Mouse (Mus musculus) midbrain, embryonic 12.5 days (tissue): ENCODE measurements around the gene Alkbh2. TPM values are rescaled to one million over a fixed set of nuclear protein-coding genes. Genes with fewer than 3 reads are reported as not detected.

Source experiments
- ATAC-seq: fragments of 200-750 bp; cut with Nextera tagmentation; 2 replicates; pipeline ENCODE4 v1.8.0; 2017; ENCODE audit warnings: low read depth, moderate TSS enrichment, moderate library complexity; ENCODE audit not compliant: low FRiP score
- H3K27ac ChIP-seq: fragments of 300-500 bp; sonication (generic); replicated peaks from 2 replicates; pipeline ENCODE4 v1.5.1; 2016; ENCODE audit warnings: mild to moderate bottlenecking
- H3K27me3 ChIP-seq: fragments of 300-500 bp; sonication (generic); 2 replicates; pipeline ENCODE4 v1.6.1; 2016; ENCODE audit warnings: mild to moderate bottlenecking
- H3K36me3 ChIP-seq: fragments of 300-500 bp; sonication (generic); 2 replicates; pipeline ENCODE4 v1.6.1; 2016
- H3K4me1 ChIP-seq: fragments of 300-500 bp; sonication (generic); 2 replicates; pipeline ENCODE4 v1.6.1; 2016
- H3K4me2 ChIP-seq: fragments of 300-500 bp; sonication (generic); replicated peaks from 2 replicates; pipeline ENCODE4 v1.6.1; 2016; ENCODE audit warnings: mild to moderate bottlenecking, moderate library complexity
- H3K4me3 ChIP-seq: fragments of 300-500 bp; sonication (generic); 2 replicates; pipeline ENCODE4 v1.5.1; 2016; ENCODE audit warnings: mild to moderate bottlenecking
- H3K9ac ChIP-seq: fragments of 300-500 bp; sonication (generic); replicated peaks from 2 replicates; pipeline ENCODE4 v1.6.1; 2016; ENCODE audit warnings: mild to moderate bottlenecking, moderate library complexity
- H3K9me3 ChIP-seq: fragments of 300-500 bp; sonication (generic); 2 replicates; pipeline ENCODE4 v1.6.1; 2016; ENCODE audit warnings: mild to moderate bottlenecking
- WGBS: fragments of 180-500 bp; shearing (Covaris S2); methylation state at CpG from one replicate; pipeline ENCODE4 v1.1.7; 2016; 5-methylcytosine and 5-hydroxymethylcytosine counted together
- polyA plus RNA-seq: library from polyadenylated mRNA; unstranded; fragments of >200 nt; fragmentation: Nextera tagmentation; extraction: Ambion mirVana; gene quantifications from 2 replicates; pipeline ENCODE4 v1.2.1, GENCODE M21; 2016

Gene Alkbh2
- polyA plus RNA-seq, 1 experiment from 2014 or later: 12.7 TPM

GRCm38 (mm10) chr5:114161424-114161823, 33.4 kb upstream of the Alkbh2 start:
- H3K4me1 ChIP-seq: no peaks in the 10 kb centered on the region
- 92% methylated on average over 6 of the region's 6 CpGs for WGBS
- no peaks in the 10 kb centered on the region for H3K36me3 ChIP-seq
- no peak overlapping the region for H3K4me3 ChIP-seq
- ATAC-seq: no peak
- no peak overlapping the region for H3K9ac ChIP-seq
- H3K27ac ChIP-seq: no peak overlapping the region
- no peak overlapping the region for H3K4me2 ChIP-seq
- no peaks in the 10 kb centered on the region for H3K9me3 ChIP-seq
- H3K27me3 ChIP-seq: no peaks in the 10 kb centered on the region

DNA sequence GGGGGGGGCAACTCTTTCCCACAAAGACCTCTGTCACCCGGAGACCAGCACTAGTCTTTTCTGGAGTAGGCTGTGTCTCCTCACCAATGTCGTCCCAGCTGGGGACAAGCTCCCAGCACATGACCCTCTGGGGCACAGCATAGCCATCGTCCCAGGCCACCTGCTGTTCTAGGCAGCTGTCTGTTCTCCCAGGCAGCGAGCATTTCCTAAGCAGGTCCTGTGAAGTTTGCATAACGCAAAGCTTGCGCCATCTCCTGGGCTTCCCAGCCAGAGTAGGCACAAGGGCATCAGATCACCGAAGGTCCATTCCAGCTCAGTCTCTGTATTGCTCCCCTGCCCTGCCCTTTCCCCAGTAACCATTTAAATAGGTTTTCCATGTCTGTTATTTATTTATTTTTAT, 29.2 kb upstream of the Alkbh2 start:
- Histone ChIP-seq H3K9ac (no peak overlapping the region), H3K27me3 (no peaks in the 10 kb centered on the region), H3K4me1 (no peaks in the 10 kb centered on the region), H3K9me3 (no peaks in the 10 kb centered on the region), H3K27ac (no peak overlapping the region), H3K4me3 (no peak overlapping the region), H3K4me2 (no peak overlapping the region), H3K36me3 (no peaks in the 10 kb centered on the region)
- ATAC-seq: no peak
- 45% methylated on average over 7 of the region's 7 CpGs for WGBS

DNA sequence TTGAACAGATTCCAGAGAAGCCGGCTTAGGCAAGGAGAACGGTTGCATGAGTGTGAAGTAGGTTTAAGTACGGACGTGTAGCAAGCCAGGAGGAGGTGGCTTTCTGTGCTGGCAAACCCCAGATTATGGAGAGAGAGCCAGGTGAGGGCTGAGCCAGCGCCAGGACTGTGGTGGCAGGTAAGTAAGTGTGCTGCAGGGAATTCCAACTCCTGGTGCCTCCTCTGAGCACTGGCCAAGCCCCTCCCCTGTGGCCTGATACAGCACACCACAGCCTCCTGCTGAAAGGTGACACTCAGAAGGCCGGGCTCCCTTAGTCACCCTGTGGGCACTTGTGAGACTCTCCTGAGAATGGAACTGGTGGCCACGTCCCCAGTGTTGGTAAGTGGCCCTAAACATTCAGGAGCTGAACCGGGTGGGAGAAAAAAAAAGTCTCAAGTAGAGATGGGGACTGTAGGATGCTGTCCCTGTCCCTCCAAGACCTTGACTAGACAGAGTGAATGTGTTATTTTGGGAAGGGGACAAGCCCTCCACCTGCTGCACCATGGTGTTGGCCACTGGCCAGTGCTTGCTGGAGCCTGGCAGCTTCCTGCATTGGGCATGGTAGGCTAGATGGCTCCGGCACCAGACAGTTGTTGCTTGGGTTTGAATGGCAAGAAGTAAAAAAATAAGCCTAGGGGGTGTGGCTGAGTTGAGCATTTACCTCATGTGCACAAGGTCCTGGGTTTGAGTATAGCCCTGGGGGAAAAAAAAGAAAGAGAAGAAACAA, 27.3 kb upstream of the Alkbh2 start:
- Histone ChIP-seq H3K9me3 (no peaks in the 10 kb centered on the region), H3K9ac (no peak overlapping the region)
- ATAC-seq: no peak

GRCm38 (mm10) chr5:114154765-114155164, 26.7 kb upstream of the Alkbh2 start:
- H3K4me3 ChIP-seq: no peak overlapping the region
- ATAC-seq: no peak
- WGBS: 86% methylated on average over 5 of the region's 5 CpGs

More for the DNA sequence above, 27.3 kb upstream of the Alkbh2 start:
- Histone ChIP-seq H3K27me3 (no peaks in the 10 kb centered on the region), H3K4me3 (no peak overlapping the region), H3K4me1 (no peaks in the 10 kb centered on the region), H3K4me2 (no peak overlapping the region), H3K36me3 (no peaks in the 10 kb centered on the region), H3K27ac (no peak overlapping the region)
- WGBS: 71% methylated on average over 9 of the region's 9 CpGs

DNA sequence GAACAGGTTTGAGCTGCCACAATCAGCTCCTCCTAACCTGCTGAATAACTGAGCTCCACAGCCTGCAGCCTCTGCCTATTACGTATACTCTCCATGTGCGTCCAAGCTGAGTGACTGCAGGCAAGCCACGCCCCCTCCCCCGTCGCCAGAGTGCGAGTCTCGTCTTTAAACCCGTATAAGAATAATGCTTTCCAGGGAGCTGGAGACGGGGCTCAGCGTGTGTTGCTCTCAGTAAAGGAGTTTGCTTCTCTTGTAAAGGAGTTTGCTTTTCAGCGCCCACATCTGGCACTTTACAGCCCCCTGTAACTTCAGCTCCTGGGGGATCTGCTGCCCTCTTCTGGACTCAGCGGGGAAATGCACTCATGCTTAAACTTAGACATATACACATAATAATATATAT, 25.5 kb upstream of the Alkbh2 start:
- Histone ChIP-seq H3K4me3 (peak overlapping the region; percentile 14), H3K36me3 (no peaks in the 10 kb centered on the region), H3K27ac (no peak overlapping the region), H3K4me2 (peak overlapping the region; percentile 27), H3K27me3 (no peaks in the 10 kb centered on the region), H3K4me1 (no peaks in the 10 kb centered on the region), H3K9me3 (no peaks in the 10 kb centered on the region), H3K9ac (no peak overlapping the region)
- ATAC-seq: no peak
- WGBS: 3% methylated on average over 12 of the region's 12 CpGs

More at GRCm38 (mm10) chr5:114154765-114155164, 26.7 kb upstream of the Alkbh2 start:
- Histone ChIP-seq H3K27ac (no peak overlapping the region), H3K36me3 (no peaks in the 10 kb centered on the region), H3K9me3 (no peaks in the 10 kb centered on the region), H3K4me1 (no peaks in the 10 kb centered on the region), H3K27me3 (no peaks in the 10 kb centered on the region), H3K9ac (no peak overlapping the region), H3K4me2 (no peak overlapping the region)

GRCm38 (mm10) chr5:114152359-114153092, 24.5 kb upstream of the Alkbh2 start:
- Histone ChIP-seq H3K4me2 (no peak overlapping the region), H3K9ac (no peak overlapping the region), H3K36me3 (no peaks in the 10 kb centered on the region), H3K4me3 (no peak overlapping the region), H3K4me1 (no peaks in the 10 kb centered on the region), H3K9me3 (no peaks in the 10 kb centered on the region), H3K27me3 (no peaks in the 10 kb centered on the region), H3K27ac (no peak overlapping the region)
- no peak for ATAC-seq
- WGBS: 86% methylated on average over 12 of the region's 12 CpGs

- Histone ChIP-seq H3K9me3 (no peaks in the 10 kb centered on the region), H3K27ac (no peak overlapping the region), H3K36me3 (no peaks in the 10 kb centered on the region), H3K27me3 (no peaks in the 10 kb centered on the region), H3K9ac (no peak overlapping the region), H3K4me1 (peaks cover 6% of the 10 kb centered on the region; the same call in 1 of the 2 replicates), H3K4me3 (no peak overlapping the region), H3K4me2 (no peak overlapping the region)
- 88% methylated on average over 14 of the region's 14 CpGs for WGBS
- no peak for ATAC-seq
Measured at GRCm38 (mm10) chr5:114147043-114147972, 19.3 kb upstream of the Alkbh2 start.

GRCm38 (mm10) chr5:114146028-114146888, 18.2 kb upstream of the Alkbh2 start, which contains the start of gene Acacb:
Gene Acacb (plus strand): TSS chr5:114146535.
- no peak for ATAC-seq
- H3K27ac ChIP-seq: no peak within 1 kb of the TSS
- 51% methylated on average over 19 of the region's 19 CpGs for WGBS
- no peak within 1 kb of the TSS for H3K4me2 ChIP-seq
- H3K27me3 ChIP-seq: no peaks in the 10 kb centered on the region
- H3K9me3 ChIP-seq: no peaks in the 10 kb centered on the region
- no peaks in the 10 kb centered on the region for H3K36me3 ChIP-seq
- H3K4me3 ChIP-seq: no peak within 1 kb of the TSS
- H3K4me1 ChIP-seq: peaks cover 6% of the 10 kb centered on the region; the same call in 1 of the 2 replicates
- H3K9ac ChIP-seq: no peak within 1 kb of the TSS

- 39% methylated on average over 9 of the region's 9 CpGs for WGBS
- Histone ChIP-seq H3K27me3 (no peaks in the 10 kb centered on the region), H3K4me3 (no peak overlapping the region), H3K4me1 (peaks cover 23% of the 10 kb centered on the region), H3K9me3 (no peaks in the 10 kb centered on the region), H3K36me3 (peaks cover 16% of the 10 kb centered on the region), H3K4me2 (0 out of 2 replicates have a peak overlapping the region, but pooled peaks have one; percentile 3), H3K9ac (no peak overlapping the region; the same call in 1 of the 2 replicates), H3K27ac (peak overlapping the region; percentile 65)
- peak; percentile 69 for ATAC-seq
Measured at GRCm38 (mm10) chr5:114139175-114139574, 11.2 kb upstream of the Alkbh2 start.

- Histone ChIP-seq H3K4me2 (0 out of 2 replicates have a peak overlapping the region, but pooled peaks have one; percentile 3), H3K4me1 (peaks cover 28% of the 10 kb centered on the region), H3K27me3 (no peaks in the 10 kb centered on the region), H3K27ac (peak overlapping the region; percentile 65), H3K4me3 (no peak overlapping the region), H3K36me3 (peaks cover 16% of the 10 kb centered on the region), H3K9me3 (no peaks in the 10 kb centered on the region), H3K9ac (no peak overlapping the region; the same call in 1 of the 2 replicates)
- WGBS: 85% methylated on average over 21 of the region's 21 CpGs
- no peak for ATAC-seq
Measured at GRCm38 (mm10) chr5:114138277-114139164, 10.5 kb upstream of the Alkbh2 start.
